Mouse (Mus musculus) thymus, adult 2 months (tissue): Measurements from ENCODE around the gene Srrm1. TPM values are rescaled to one million over a fixed set of nuclear protein-coding genes. Genes with fewer than 3 reads are reported as not detected.

Experiments used
- DNase-seq: peaks from one replicate; pipeline ENCODE4 v3.0.0; 2021
- H3K27ac ChIP-seq: fragments of 200-500 bp; 2 replicates; pipeline ENCODE4 v1.5.1; 2012; ENCODE audit warnings: low read length, control low read depth; ENCODE audit not compliant: control insufficient read depth, insufficient read depth
- H3K27me3 ChIP-seq: fragments of 200-500 bp; 2 replicates; pipeline ENCODE4 v1.6.1; 2012; ENCODE audit warnings: mild to moderate bottlenecking, low read length, moderate library complexity, mixed read lengths; ENCODE audit not compliant: control insufficient read depth, insufficient read depth
- H3K36me3 ChIP-seq: fragments of 200-500 bp; 2 replicates; pipeline ENCODE4 v1.6.1; 2012; ENCODE audit warnings: mild to moderate bottlenecking, low read length, moderate library complexity; ENCODE audit not compliant: control insufficient read depth, insufficient read depth
- H3K4me1 ChIP-seq: fragments of 200-500 bp; replicated peaks from 2 replicates; pipeline ENCODE4 v1.6.1; 2012; ENCODE audit warnings: low read length; ENCODE audit not compliant: control insufficient read depth, insufficient read depth
- H3K4me3 ChIP-seq: fragments of 200-500 bp; 2 replicates; pipeline ENCODE4 v1.5.1; 2012; ENCODE audit warnings: mild to moderate bottlenecking, low read length, control low read depth, moderate library complexity; ENCODE audit not compliant: control insufficient read depth, insufficient read depth
- CTCF ChIP-seq: fragments of 200-500 bp; IDR thresholded peaks from 2 replicates; pipeline ENCODE4 v1.5.1; 2012; ENCODE audit warnings: mild to moderate bottlenecking, control low read depth, low read length, moderate library complexity, borderline replicate concordance; ENCODE audit not compliant: control insufficient read depth, poor library complexity, insufficient read depth; ENCODE audit errors: extremely low read depth
- POLR2A ChIP-seq: fragments of 200-500 bp; IDR thresholded peaks from 2 replicates; pipeline ENCODE4 v1.6.1; 2012; ENCODE audit warnings: mild to moderate bottlenecking, low read length, control low read depth, moderate library complexity; ENCODE audit not compliant: control insufficient read depth, poor library complexity, insufficient read depth; ENCODE audit errors: extremely low read depth
- WGBS: fragments of 180-500 bp; shearing (Covaris S2); methylation state at CpG from one replicate; pipeline ENCODE4 v1.1.7; 2018; 5-methylcytosine and 5-hydroxymethylcytosine counted together
- polyA plus RNA-seq: library from polyadenylated mRNA; depleted of rRNA; stranded (reverse); fragments of >200 nt; gene quantifications from 2 replicates; pipeline ENCODE4 v1.2.3, GENCODE M21; 2012

Gene Srrm1
- polyA plus RNA-seq, 1 experiment, result 41.0 TPM

- 92% methylated on average over 9 of the region's 9 CpGs for WGBS
Measured at GRCm38 (mm10) chr4:135309112-135309659, 43.9 kb downstream of the Srrm1 start.

GRCm38 (mm10) chr4:135306971-135307632 is 46.0 kb downstream of the Srrm1 start:
- WGBS, result 89% methylated on average over 17 of the region's 17 CpGs
- Histone ChIP-seq H3K4me3 (no peak overlapping the region), H3K27ac (no peak overlapping the region), H3K36me3 (no peaks in the 10 kb centered on the region), H3K4me1 (no peaks in the 10 kb centered on the region), H3K27me3 (no peaks in the 10 kb centered on the region)
- TF ChIP-seq CTCF (no peak), POLR2A (no peak)
- no peak for DNase-seq

More at GRCm38 (mm10) chr4:135309112-135309659, 43.9 kb downstream of the Srrm1 start:
- Histone ChIP-seq H3K27ac (no peak overlapping the region), H3K4me3 (no peak overlapping the region), H3K4me1 (peaks cover 17% of the 10 kb centered on the region), H3K36me3 (no peaks in the 10 kb centered on the region), H3K27me3 (no peaks in the 10 kb centered on the region)
- TF ChIP-seq CTCF (no peak), POLR2A (no peak)
- no peak for DNase-seq

- H3K4me1 ChIP-seq, result no peaks in the 10 kb centered on the region
- 88% methylated on average over 4 of the region's 4 CpGs for WGBS
- no peaks in the 10 kb centered on the region for H3K27me3 ChIP-seq
- no peak overlapping the region for H3K4me3 ChIP-seq
- no peak overlapping the region for H3K27ac ChIP-seq
- no peak for DNase-seq
- TF ChIP-seq CTCF, result no peak
- TF ChIP-seq POLR2A, result no peak
- no peaks in the 10 kb centered on the region for H3K36me3 ChIP-seq
Measured at GRCm38 (mm10) chr4:135306533-135306932, 46.6 kb downstream of the Srrm1 start.

GRCm38 (mm10) chr4:135302261-135302660 is 50.9 kb downstream of the Srrm1 start:
- Histone ChIP-seq H3K4me3 (no peak overlapping the region), H3K4me1 (no peaks in the 10 kb centered on the region)
- 95% methylated on average over 10 of the region's 10 CpGs for WGBS

GRCm38 (mm10) chr4:135301166-135301565 is 52.0 kb downstream of the Srrm1 start:
- H3K4me1 ChIP-seq, result no peaks in the 10 kb centered on the region
- 94% methylated on average over 3 of the region's 3 CpGs for WGBS
- H3K27ac ChIP-seq, result no peak overlapping the region
- no peak overlapping the region for H3K4me3 ChIP-seq
- TF ChIP-seq POLR2A, result no peak
- TF ChIP-seq CTCF, result no peak
- H3K27me3 ChIP-seq, result no peaks in the 10 kb centered on the region
- no peaks in the 10 kb centered on the region for H3K36me3 ChIP-seq
- no peak for DNase-seq

More at GRCm38 (mm10) chr4:135302261-135302660, 50.9 kb downstream of the Srrm1 start:
- DNase-seq, result no peak
- H3K36me3 ChIP-seq, result no peaks in the 10 kb centered on the region
- H3K27ac ChIP-seq, result no peak overlapping the region
- H3K27me3 ChIP-seq, result no peaks in the 10 kb centered on the region
- TF ChIP-seq CTCF (no peak), POLR2A (no peak)

- H3K36me3 ChIP-seq, result no peaks in the 10 kb centered on the region
- no peak overlapping the region for H3K27ac ChIP-seq
- no peaks in the 10 kb centered on the region for H3K27me3 ChIP-seq
- H3K4me3 ChIP-seq, result no peak overlapping the region
- DNase-seq, result no peak
- H3K4me1 ChIP-seq, result no peaks in the 10 kb centered on the region
- 87% methylated on average over 26 of the region's 26 CpGs for WGBS
- TF ChIP-seq POLR2A (no peak), CTCF (no peak)
Measured at GRCm38 (mm10) chr4:135300248-135301041, 52.7 kb downstream of the Srrm1 start.
